Mouse (Mus musculus) erythroblast, adult 5-6 weeks (primary cell): ENCODE results near the gene Sec13. TPM values are rescaled to one million over a fixed set of nuclear protein-coding genes. Genes with fewer than 3 reads are reported as not detected.

Experiments
- total RNA-seq, 2 experiments: library from RNA; stranded (forward) in 1 of 2; stranded (reverse) in 1 of 2; fragments of 150-400 nt in 1 of 2; fragments of 200-764, 138-1000 nt in 1 of 2; gene quantifications; 2 replicates each; pipeline versions ENCODE4 v1.2.3 to v1.2.4; 2015 to 2017; ENCODE audit warnings: low replicate concordance in 2 of 2

Sec13 gene
- total RNA-seq, 2 experiments from 2014 or later, result 29.3 to 32.9 TPM

Other genes with a start within 250 kb of the Sec13 start
- not detected in 2 replicates for gene Prrt3, start 238.8 kb downstream of the Sec13 start, total RNA-seq (2015; ENCODE audit: low replicate concordance)
- 0.34 TPM in 1 of 2 replicates, not detected in the other for gene Prrt3, start 238.8 kb downstream of the Sec13 start, total RNA-seq (2017; ENCODE audit: low replicate concordance)
- gene Emc3, start 209.1 kb downstream of the Sec13 start, total RNA-seq (2015; ENCODE audit: low replicate concordance), result 21.5 and 28.8 TPM in 2 replicates
- gene Emc3, start 209.1 kb downstream of the Sec13 start, total RNA-seq (2017; ENCODE audit: low replicate concordance), result 18.2 and 21.3 TPM in 2 replicates
- gene Fancd2, start 209.1 kb downstream of the Sec13 start, total RNA-seq (2015; ENCODE audit: low replicate concordance), result 27.8 and 40.3 TPM in 2 replicates
- 32.1 and 36.5 TPM in 2 replicates for gene Fancd2, start 209.1 kb downstream of the Sec13 start, total RNA-seq (2017; ENCODE audit: low replicate concordance)
- gene Fancd2os, start 140.0 kb downstream of the Sec13 start, total RNA-seq (2015; ENCODE audit: low replicate concordance), result not detected in 2 replicates
- gene Fancd2os, start 140.0 kb downstream of the Sec13 start, total RNA-seq (2017; ENCODE audit: low replicate concordance), result not detected in 2 replicates
- 86.5 and 91.5 TPM in 2 replicates for gene Brk1, start 136.0 kb downstream of the Sec13 start, total RNA-seq (2015; ENCODE audit: low replicate concordance)
- 36.9 and 54.7 TPM in 2 replicates for gene Brk1, start 136.0 kb downstream of the Sec13 start, total RNA-seq (2017; ENCODE audit: low replicate concordance)
- gene Vhl, start 116.8 kb downstream of the Sec13 start, total RNA-seq (2015; ENCODE audit: low replicate concordance), result 6.3 and 11.5 TPM in 2 replicates
- gene Vhl, start 116.8 kb downstream of the Sec13 start, total RNA-seq (2017; ENCODE audit: low replicate concordance), result 3.6 and 8.9 TPM in 2 replicates
- 18.8 and 56.0 TPM in 2 replicates for gene Irak2, start 102.3 kb downstream of the Sec13 start, total RNA-seq (2015; ENCODE audit: low replicate concordance)
- gene Irak2, start 102.3 kb downstream of the Sec13 start, total RNA-seq (2017; ENCODE audit: low replicate concordance), result 58.7 and 68.4 TPM in 2 replicates
- gene Tatdn2, start 43.7 kb downstream of the Sec13 start, total RNA-seq (2015; ENCODE audit: low replicate concordance), result 2.9 and 22.8 TPM in 2 replicates
- gene Tatdn2, start 43.7 kb downstream of the Sec13 start, total RNA-seq (2017; ENCODE audit: low replicate concordance), result 36.4 and 49.5 TPM in 2 replicates
- not detected in 2 replicates for gene Ghrl, start 20.9 kb downstream of the Sec13 start, total RNA-seq (2015; ENCODE audit: low replicate concordance)
- gene Ghrl, start 20.9 kb downstream of the Sec13 start, total RNA-seq (2017; ENCODE audit: low replicate concordance), result not detected in 2 replicates